In the genomic region with DNA sequence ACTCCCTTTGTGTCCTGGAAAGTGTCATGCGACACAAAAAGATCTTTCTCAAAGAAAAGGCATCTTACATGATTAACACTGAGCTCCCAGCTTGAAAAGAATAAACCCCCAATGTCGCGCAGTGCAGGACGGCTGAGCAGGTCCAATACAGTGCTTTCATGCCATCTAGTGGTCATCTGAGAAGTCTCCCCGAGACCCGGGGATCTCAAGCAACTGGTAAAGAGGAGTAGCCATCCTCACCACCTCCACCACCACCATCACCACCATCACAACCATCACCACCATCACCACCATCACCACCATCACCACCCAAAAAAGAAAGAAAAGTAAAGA, we compare ENCODE assay signal across 8 mouse cellular contexts.
DNase-seq lines count a peak whose midpoint lies in the region; ATAC-seq and TF ChIP-seq lines count a peak whose summit lies in the region.

No protein-coding gene starts in this region.

- peak; percentile 99 for ATAC-seq in granulocyte monocyte progenitor cell, adult 5-6 weeks (replicated peaks; ENCODE audit: poor library complexity, severe bottlenecking)
- peak; percentile 86 for ATAC-seq in limb, embryonic 12.5 days (ENCODE audit: insufficient number of reproducible peaks, insufficient read depth, low FRiP score, low TSS enrichment, low read depth)
- no peak; the same call in 1 of the 2 replicates for ATAC-seq in stomach, postnatal 0 days (ENCODE audit: low FRiP score, low TSS enrichment)

- TF ChIP-seq CTCF in stomach, postnatal 0 days (IDR thresholded peaks at IDR 0.05; ENCODE audit: low read depth): peak; percentile 88

- no peaks in the 10 kb centered on the region for H3K36me3 ChIP-seq in limb, embryonic 12.5 days
- H3K36me3 ChIP-seq in stomach, postnatal 0 days (ENCODE audit: control insufficient read depth, insufficient read depth, low read length): no peaks in the 10 kb centered on the region

- H3K9ac ChIP-seq in limb, embryonic 12.5 days (replicated peaks): no peak overlapping the region
- H3K9ac ChIP-seq in stomach, postnatal 0 days (ENCODE audit: low read length): no peak overlapping the region

- no peak overlapping the region for H3K27ac ChIP-seq in limb, embryonic 12.5 days
- no peak overlapping the region for H3K27ac ChIP-seq in stomach, postnatal 0 days (replicated peaks)

- no peaks in the 10 kb centered on the region for H3K9me3 ChIP-seq in limb, embryonic 12.5 days
- H3K9me3 ChIP-seq in stomach, postnatal 0 days (ENCODE audit: control insufficient read depth, low read length): no peaks in the 10 kb centered on the region

- no peaks in the 10 kb centered on the region; the same call in 1 of the 2 replicates for H3K27me3 ChIP-seq in limb, embryonic 12.5 days
- H3K27me3 ChIP-seq in stomach, postnatal 0 days (ENCODE audit: control insufficient read depth, insufficient read depth, low read length): no peaks in the 10 kb centered on the region

- H3K4me3 ChIP-seq in limb, embryonic 12.5 days (replicated peaks): no peak overlapping the region
- no peak overlapping the region for H3K4me3 ChIP-seq in stomach, postnatal 0 days (ENCODE audit: low read depth, low read length)

- TF ChIP-seq EP300 in stomach, postnatal 0 days (optimal IDR thresholded peaks at IDR 0.05): no peak

- H3K4me1 ChIP-seq in limb, embryonic 12.5 days (replicated peaks): no peaks in the 10 kb centered on the region
- no peaks in the 10 kb centered on the region for H3K4me1 ChIP-seq in stomach, postnatal 0 days (replicated peaks; ENCODE audit: control insufficient read depth, insufficient read depth)

- 3% methylated on average over 6 of the region's 6 CpGs for WGBS in limb, embryonic 12.5 days
- under 1% methylated on average over 6 of the region's 6 CpGs for WGBS in stomach, postnatal 0 days

- peak overlapping the region; percentile 30; the same call in 1 of the 2 replicates for H3K4me2 ChIP-seq in limb, embryonic 12.5 days
- no peak overlapping the region for H3K4me2 ChIP-seq in stomach, postnatal 0 days (replicated peaks; ENCODE audit: low read depth)

- peak; percentile 70 for DNase-seq in 3T3-L1 (ENCODE audit: low read depth, low spot score)
- DNase-seq in adrenal gland, adult (ENCODE audit: inconsistent age in 2 of 2, low spot score in 1 of 2): peak; percentile 34 to 77
- peak; percentile 90 for DNase-seq in embryo, embryonic 10.5 days (ENCODE audit: low spot score)
- peak; percentile 13 to 43 for DNase-seq in kidney, adult 8-10 months
- peak; percentile 1 for DNase-seq in naive thymus-derived CD4-positive, alpha-beta T cell, adult 2 months (ENCODE audit: low read depth)
- DNase-seq in stomach, postnatal 0 days (ENCODE audit: low spot score): peak; percentile 54

Comparison
In these comparisons a context has a peak if more than half of its experiments do, and no peak if none do; other contexts are left out.
1. DNase-seq: peak in every context shown above with its lines; median percentile 90 in embryo, embryonic 10.5 days; 70 in 3T3-L1; 56 in adrenal gland, adult; 54 in stomach, postnatal 0 days; 28 in kidney, adult 8-10 months; 1 in naive thymus-derived CD4-positive, alpha-beta T cell, adult 2 months.